Mouse (Mus musculus) macrophage (primary cell): ENCODE results near the gene Lxn. TPM values are rescaled to one million over a fixed set of nuclear protein-coding genes. Genes with fewer than 3 reads are reported as not detected.

Source experiments
- H3K27ac ChIP-seq: fragments of 350-480 bp; formaldehyde crosslinking; 2 replicates; pipeline ENCODE4 v1.9.0; 2021
- H3K36me3 ChIP-seq: fragments of 350-480 bp; formaldehyde crosslinking; 2 replicates; pipeline ENCODE4 v1.9.0; 2021; ENCODE audit errors: inconsistent target
- H3K4me3 ChIP-seq: fragments of 350-480 bp; formaldehyde crosslinking; 2 replicates; pipeline ENCODE4 v1.9.0; 2021; ENCODE audit errors: inconsistent target
- H3K79me2 ChIP-seq: fragments of 350-480 bp; formaldehyde crosslinking; 2 replicates; pipeline ENCODE4 v1.9.0; 2021; ENCODE audit errors: inconsistent target
- WGBS: methylation state at CpG from one replicate; pipeline ENCODE4 v1.1.7; 2026; ENCODE audit warnings: inconsistent platforms; ENCODE audit not compliant: missing documents; 5-methylcytosine and 5-hydroxymethylcytosine counted together
- polyA plus RNA-seq: library from polyadenylated mRNA; stranded (reverse); fragments of 250-400 nt; gene quantifications from 3 replicates; pipeline ENCODE4 v1.2.4, GENCODE M21; 2018; ENCODE audit warnings: inconsistent platforms
- total RNA-seq, 78 experiments: library from RNA; depleted of rRNA; stranded (reverse); fragments of 250-400 nt; gene quantifications; 1 replicate in 9 of 78; 2 replicates in 24 of 78; 3 replicates in 43 of 78; 4 replicates in 2 of 78; pipeline ENCODE4 v1.2.4; 2018; ENCODE audit warnings: inconsistent platforms in 56 of 78

The Lxn gene
- 10 to 100 TPM in 1 of 26 experiments, 1 to 10 TPM in 25; 1.3 to 13.1 (median 3.9) TPM for total RNA-seq (2018; cell fraction: chromatin; rRNA removed)
- 10 to 100 TPM; 25.4 to 43.5 (median 34.8) TPM for total RNA-seq (2018; cell fraction: cytosol; rRNA removed)
- total RNA-seq (2018; cell fraction: nucleus; rRNA removed), result 10 to 100 TPM in 7 of 26 experiments, 1 to 10 TPM in 19; 3.1 to 12.3 (median 7.4) TPM
- 36.6 to 58.6 TPM (median 40.3 TPM) in 3 replicates for polyA plus RNA-seq

GRCm38 (mm10) chr3:67463450-67464372 is at the start of gene Lxn:
Gene Lxn, minus strand, starts transcription at chr3:67463926.
- WGBS, result 1% methylated on average over 43 of the region's 43 CpGs
- peaks cover 39% of the 10 kb centered on the region for H3K36me3 ChIP-seq
- H3K4me3 ChIP-seq, result peak within 1 kb of the TSS; percentile 75
- peak within 1 kb of the TSS; percentile 56 for H3K27ac ChIP-seq
- H3K79me2 ChIP-seq, result peaks cover 11% of the 10 kb centered on the region; the same call in 1 of the 2 replicates

GRCm38 (mm10) chr3:67512807-67513206 is 49.1 kb upstream of the Lxn start:
- 5% methylated on average over 5 of the region's 5 CpGs for WGBS
- H3K79me2 ChIP-seq, result no peaks in the 10 kb centered on the region
- no peaks in the 10 kb centered on the region for H3K36me3 ChIP-seq
- no peak overlapping the region for H3K27ac ChIP-seq
- H3K4me3 ChIP-seq, result no peak overlapping the region

GRCm38 (mm10) chr3:67508216-67508892 is 44.6 kb upstream of the Lxn start:
- no peaks in the 10 kb centered on the region for H3K36me3 ChIP-seq
- no peak overlapping the region for H3K4me3 ChIP-seq
- H3K27ac ChIP-seq, result no peak overlapping the region
- WGBS, result 90% methylated on average over 10 of the region's 10 CpGs
- no peaks in the 10 kb centered on the region for H3K79me2 ChIP-seq

- H3K4me3 ChIP-seq, result no peak overlapping the region
- no peaks in the 10 kb centered on the region for H3K36me3 ChIP-seq
- H3K27ac ChIP-seq, result no peak overlapping the region
- WGBS, result 83% methylated on average over 2 of the region's 2 CpGs
- H3K79me2 ChIP-seq, result no peaks in the 10 kb centered on the region
These were observed 41.6 kb upstream of the Lxn start for GRCm38 (mm10) chr3:67505286-67505685.

- no peaks in the 10 kb centered on the region for H3K79me2 ChIP-seq
- no peak overlapping the region for H3K4me3 ChIP-seq
- WGBS, result 34% methylated on average over 3 of the region's 3 CpGs
- no peak overlapping the region for H3K27ac ChIP-seq
- no peaks in the 10 kb centered on the region for H3K36me3 ChIP-seq
These were observed 40.2 kb upstream of the Lxn start for GRCm38 (mm10) chr3:67503878-67504277.

- Histone ChIP-seq H3K79me2 (no peaks in the 10 kb centered on the region), H3K4me3 (no peak overlapping the region), H3K27ac (no peak overlapping the region), H3K36me3 (no peaks in the 10 kb centered on the region)
- WGBS, result 100% methylated on average over 4 of the region's 4 CpGs
These were observed 35.7 kb upstream of the Lxn start for GRCm38 (mm10) chr3:67499406-67499791.

- 91% methylated on average over 8 of the region's 8 CpGs for WGBS
These were observed 35.2 kb upstream of the Lxn start for GRCm38 (mm10) chr3:67498773-67499405.

GRCm38 (mm10) chr3:67497998-67498397 is 34.3 kb upstream of the Lxn start:
- no peaks in the 10 kb centered on the region for H3K36me3 ChIP-seq
- no peaks in the 10 kb centered on the region for H3K79me2 ChIP-seq
- H3K4me3 ChIP-seq, result no peak overlapping the region
- 85% methylated on average over 2 of the region's 2 CpGs for WGBS
- H3K27ac ChIP-seq, result no peak overlapping the region

More at GRCm38 (mm10) chr3:67498773-67499405, 35.2 kb upstream of the Lxn start:
- Histone ChIP-seq H3K79me2 (no peaks in the 10 kb centered on the region), H3K36me3 (no peaks in the 10 kb centered on the region), H3K27ac (no peak overlapping the region), H3K4me3 (no peak overlapping the region)

GRCm38 (mm10) chr3:67496310-67496709 is 32.6 kb upstream of the Lxn start:
- 89% methylated on average over 10 of the region's 10 CpGs for WGBS
- no peak overlapping the region for H3K4me3 ChIP-seq
- H3K79me2 ChIP-seq, result no peaks in the 10 kb centered on the region
- H3K27ac ChIP-seq, result no peak overlapping the region
- no peaks in the 10 kb centered on the region for H3K36me3 ChIP-seq

- Histone ChIP-seq H3K27ac (no peak overlapping the region), H3K4me3 (no peak overlapping the region), H3K36me3 (no peaks in the 10 kb centered on the region), H3K79me2 (no peaks in the 10 kb centered on the region)
- 89% methylated on average over 8 of the region's 8 CpGs for WGBS
These were observed 29.4 kb upstream of the Lxn start for GRCm38 (mm10) chr3:67493132-67493531.

- Histone ChIP-seq H3K79me2 (no peaks in the 10 kb centered on the region), H3K27ac (no peak overlapping the region), H3K4me3 (no peak overlapping the region), H3K36me3 (no peaks in the 10 kb centered on the region)
- 88% methylated on average over 8 of the region's 8 CpGs for WGBS
These were observed 28.6 kb upstream of the Lxn start for GRCm38 (mm10) chr3:67492086-67492869.

- no peak overlapping the region for H3K4me3 ChIP-seq
- WGBS, result 77% methylated on average over 4 of the region's 4 CpGs
- no peaks in the 10 kb centered on the region for H3K36me3 ChIP-seq
These were observed 26.4 kb upstream of the Lxn start for GRCm38 (mm10) chr3:67490156-67490555.

GRCm38 (mm10) chr3:67485233-67485632 is 21.5 kb upstream of the Lxn start:
- Histone ChIP-seq H3K4me3 (no peak overlapping the region), H3K27ac (no peak overlapping the region), H3K79me2 (no peaks in the 10 kb centered on the region), H3K36me3 (no peaks in the 10 kb centered on the region)
- 95% methylated on average over 2 of the region's 2 CpGs for WGBS

More at GRCm38 (mm10) chr3:67490156-67490555, 26.4 kb upstream of the Lxn start:
- H3K79me2 ChIP-seq, result no peaks in the 10 kb centered on the region
- H3K27ac ChIP-seq, result no peak overlapping the region

- H3K79me2 ChIP-seq, result no peaks in the 10 kb centered on the region
- H3K36me3 ChIP-seq, result no peaks in the 10 kb centered on the region
- WGBS, result 96% methylated on average over 10 of the region's 10 CpGs
- H3K27ac ChIP-seq, result no peak overlapping the region
- H3K4me3 ChIP-seq, result no peak overlapping the region
These were observed 18.7 kb upstream of the Lxn start for GRCm38 (mm10) chr3:67482400-67482799.
